Mouse (Mus musculus) bone marrow macrophage, adult 2 months (primary cell): ENCODE results near the gene Gm14214.

ENCODE experiments used
- CTCF ChIP-seq: IDR thresholded peaks from 2 replicates; pipeline ENCODE4 v1.5.1; 2012; ENCODE audit warnings: low read depth, mild to moderate bottlenecking, low read length, moderate library complexity
- POLR2A ChIP-seq: IDR thresholded peaks from 2 replicates; pipeline ENCODE4 v1.6.1; 2012; ENCODE audit warnings: mild to moderate bottlenecking, low read depth, low read length, borderline replicate concordance

DNA sequence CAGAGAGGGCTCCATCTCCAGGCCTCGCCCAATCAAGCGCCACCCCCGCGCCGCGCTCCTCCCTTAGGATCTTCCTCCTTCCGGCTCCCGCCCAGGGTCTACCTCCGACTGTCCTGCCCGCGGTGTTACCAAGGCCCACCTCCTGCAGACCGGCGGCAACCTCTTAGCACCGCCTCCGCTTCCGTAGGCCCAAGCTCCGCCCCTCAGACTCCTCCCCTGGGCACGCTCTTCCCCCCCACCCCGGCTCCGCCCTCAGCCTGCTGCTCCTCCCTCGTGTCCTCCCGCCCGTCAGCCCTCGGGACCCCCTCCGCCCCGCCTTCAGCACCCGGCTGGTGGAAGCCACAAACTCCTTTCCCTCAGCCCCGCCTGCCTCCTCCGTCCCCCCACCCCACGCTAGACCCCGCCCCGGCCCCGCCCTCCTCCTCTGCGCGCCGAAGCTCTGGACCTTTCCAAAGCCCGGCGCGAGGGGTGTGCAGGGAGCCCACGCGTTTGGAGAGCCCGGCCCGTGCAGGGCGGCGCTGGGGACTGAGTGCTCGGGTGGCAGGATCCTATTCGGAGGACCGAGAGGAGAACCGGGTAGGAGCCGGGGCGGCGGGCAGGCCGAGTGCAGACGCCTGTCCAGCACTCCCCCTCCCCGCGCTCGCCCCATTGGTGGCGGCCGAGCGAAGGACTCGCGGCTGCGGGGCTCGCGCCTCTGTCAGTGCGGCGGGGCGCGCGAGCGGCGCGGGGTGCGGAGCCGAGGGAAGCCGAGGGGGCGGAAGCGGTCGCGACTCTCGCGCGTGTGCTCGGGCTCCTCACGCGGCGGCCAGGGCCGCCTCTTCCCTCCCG lies 21.0 kb upstream of the Gm14214 start, which contains the start of the genes Raly and a:
- TF ChIP-seq CTCF (no peak), POLR2A (peak; percentile 95)
